Mouse (Mus musculus): ENCODE measurements around the gene Fgf6. TPM values are rescaled to one million over a fixed set of nuclear protein-coding genes. Genes with fewer than 3 reads are reported as not detected.

Fgf6 gene
- polyA plus RNA-seq, 1 experiment from 2014 or later, result 0.29 TPM

DNA sequence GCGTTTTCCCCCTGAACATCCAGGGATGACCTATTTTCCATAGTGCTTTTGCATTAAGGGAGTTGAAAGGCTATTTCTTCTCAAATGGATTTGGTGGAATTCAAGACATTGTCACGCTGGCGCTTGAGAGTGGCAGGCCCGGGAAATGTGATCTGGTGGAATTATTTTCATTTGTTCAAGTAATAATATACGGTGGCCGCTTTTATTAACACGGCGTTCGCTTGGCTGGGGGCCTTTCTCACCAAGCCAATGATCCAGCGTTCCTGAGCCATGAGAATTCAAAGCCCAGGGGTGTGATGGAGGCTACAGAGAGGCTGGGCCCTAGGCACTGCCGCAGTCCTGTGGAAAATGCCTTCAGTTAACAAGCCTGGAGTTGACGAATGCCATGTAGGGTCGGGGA lies 5.0 kb downstream of the Fgf6 start:
- 11% methylated on average over 13 of the region's 13 CpGs for WGBS
- no peak for ATAC-seq (ENCODE audit: insufficient number of reproducible peaks, insufficient read depth, low FRiP score, low TSS enrichment)
- Histone ChIP-seq H3K27ac (0 out of 2 replicates have a peak overlapping the region, but pooled peaks have one; percentile 3), H3K4me2 (replicated peaks) (peak overlapping the region; percentile 19), H3K9ac (no peak overlapping the region), H3K36me3 (no peaks in the 10 kb centered on the region), H3K4me1 (peaks cover 21% of the 10 kb centered on the region), H3K4me3 (no peak overlapping the region), H3K27me3 (no peaks in the 10 kb centered on the region), H3K9me3 (no peaks in the 10 kb centered on the region)

- Histone ChIP-seq H3K9me3 (no peaks in the 10 kb centered on the region), H3K36me3 (no peaks in the 10 kb centered on the region), H3K27me3 (no peaks in the 10 kb centered on the region), H3K4me1 (peaks cover 12% of the 10 kb centered on the region), H3K4me3 (no peak overlapping the region), H3K27ac (no peak overlapping the region), H3K4me2 (replicated peaks) (no peak overlapping the region), H3K9ac (no peak overlapping the region)
- WGBS, result 71% methylated on average over 7 of the region's 7 CpGs
- no peak for ATAC-seq (ENCODE audit: insufficient number of reproducible peaks, insufficient read depth, low FRiP score, low TSS enrichment)
Measured at GRCm38 (mm10) chr6:127024836-127025235, 9.4 kb downstream of the Fgf6 start.

- no peak overlapping the region for H3K4me3 ChIP-seq
- 31% methylated on average over 10 of the region's 10 CpGs for WGBS
- no peaks in the 10 kb centered on the region for H3K36me3 ChIP-seq
- no peaks in the 10 kb centered on the region for H3K9me3 ChIP-seq
- ATAC-seq (ENCODE audit: insufficient number of reproducible peaks, insufficient read depth, low FRiP score, low TSS enrichment), result no peak
- H3K4me2 ChIP-seq (replicated peaks), result peak overlapping the region; percentile 34; the same call in 1 of the 2 replicates
- no peak overlapping the region for H3K27ac ChIP-seq
- H3K27me3 ChIP-seq, result no peaks in the 10 kb centered on the region
- H3K9ac ChIP-seq, result no peak overlapping the region
- H3K4me1 ChIP-seq, result 0 out of 2 replicates have a peak, but pooled peaks cover 5% of the 10 kb centered on the region
Measured at GRCm38 (mm10) chr6:127034760-127035159, 19.4 kb downstream of the Fgf6 start.

GRCm38 (mm10) chr6:127044909-127045308 lies 29.5 kb downstream of the Fgf6 start:
- Histone ChIP-seq H3K4me2 (replicated peaks) (no peak overlapping the region), H3K9me3 (no peaks in the 10 kb centered on the region), H3K27ac (no peak overlapping the region), H3K36me3 (no peaks in the 10 kb centered on the region), H3K9ac (no peak overlapping the region), H3K27me3 (no peaks in the 10 kb centered on the region), H3K4me1 (peaks cover 3% of the 10 kb centered on the region; the same call in 1 of the 2 replicates), H3K4me3 (no peak overlapping the region)
- 60% methylated on average over 6 of the region's 6 CpGs for WGBS
- ATAC-seq (ENCODE audit: insufficient number of reproducible peaks, insufficient read depth, low FRiP score, low TSS enrichment), result no peak

- no peaks in the 10 kb centered on the region for H3K9me3 ChIP-seq
- no peak overlapping the region for H3K9ac ChIP-seq
- peak; percentile 88 for ATAC-seq (ENCODE audit: insufficient number of reproducible peaks, insufficient read depth, low FRiP score, low TSS enrichment)
- no peak overlapping the region for H3K4me3 ChIP-seq
- H3K36me3 ChIP-seq, result no peaks in the 10 kb centered on the region
- no peak overlapping the region for H3K4me2 ChIP-seq (replicated peaks)
- 15% methylated on average over 4 of the region's 4 CpGs for WGBS
- H3K4me1 ChIP-seq, result peaks cover 18% of the 10 kb centered on the region
- H3K27me3 ChIP-seq, result no peaks in the 10 kb centered on the region
- peak overlapping the region; percentile 85 for H3K27ac ChIP-seq
Measured at GRCm38 (mm10) chr6:127050847-127051246, 35.5 kb downstream of the Fgf6 start.

DNA sequence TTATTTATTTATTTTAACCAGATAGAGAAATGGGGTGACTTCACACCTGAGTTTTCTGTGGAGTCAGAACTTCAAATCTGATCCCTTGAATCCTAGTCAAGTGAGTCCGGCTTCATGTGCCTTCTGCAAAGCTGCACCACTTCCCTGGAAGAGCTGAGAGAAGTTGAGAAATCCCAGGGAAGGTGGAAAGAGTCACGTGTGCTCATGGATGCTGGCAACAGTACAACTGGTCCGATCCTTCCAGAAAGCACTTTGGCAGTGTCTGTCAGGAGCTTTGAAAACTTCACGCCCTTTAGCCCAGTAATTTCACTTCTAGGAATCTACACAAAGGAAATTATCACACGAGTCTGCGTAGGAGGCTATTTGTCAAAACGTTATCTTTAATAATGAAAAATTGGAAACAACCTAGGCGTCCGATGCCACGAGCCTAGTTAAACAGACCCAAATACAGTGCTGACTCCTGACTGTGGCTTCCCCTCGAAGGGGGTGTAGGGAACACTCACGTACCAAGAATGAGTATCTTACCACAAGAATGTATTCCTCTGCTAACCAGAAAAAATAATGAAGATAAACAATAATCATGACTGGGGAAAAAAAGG lies 41.7 kb downstream of the Fgf6 start:
- Histone ChIP-seq H3K36me3 (no peaks in the 10 kb centered on the region), H3K27ac (no peak overlapping the region), H3K4me1 (peaks cover 2% of the 10 kb centered on the region; the same call in 1 of the 2 replicates)

DNA sequence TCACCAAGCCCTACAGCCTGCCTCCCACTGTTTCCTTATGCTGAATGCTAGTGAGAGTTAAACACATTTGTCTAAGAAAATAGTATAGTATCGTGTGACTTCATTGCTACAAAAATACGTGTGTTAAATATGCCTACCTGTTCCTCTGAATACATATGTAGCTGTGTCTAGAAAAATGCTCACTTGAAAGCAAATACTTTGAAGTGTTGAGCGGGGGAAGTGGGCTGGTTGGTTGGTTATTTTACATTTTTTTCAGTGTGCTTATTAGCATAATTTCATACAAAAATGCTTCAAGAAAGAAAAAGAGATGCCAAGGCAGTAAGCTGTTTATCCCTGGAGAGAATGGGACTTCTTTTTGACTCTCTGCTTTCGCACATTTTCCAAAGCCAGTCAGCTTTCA lies 44.6 kb downstream of the Fgf6 start:
- Histone ChIP-seq H3K4me3 (no peak overlapping the region), H3K9me3 (no peaks in the 10 kb centered on the region), H3K27me3 (no peaks in the 10 kb centered on the region), H3K4me1 (peaks cover 6% of the 10 kb centered on the region; the same call in 1 of the 2 replicates), H3K27ac (no peak overlapping the region), H3K36me3 (no peaks in the 10 kb centered on the region), H3K9ac (no peak overlapping the region), H3K4me2 (replicated peaks) (no peak overlapping the region)
- no peak for ATAC-seq (ENCODE audit: insufficient number of reproducible peaks, insufficient read depth, low FRiP score, low TSS enrichment)
- 75% methylated on average over 4 of the region's 4 CpGs for WGBS

More for the DNA sequence above, 41.7 kb downstream of the Fgf6 start:
- Histone ChIP-seq H3K4me3 (no peak overlapping the region), H3K9ac (no peak overlapping the region), H3K4me2 (replicated peaks) (no peak overlapping the region), H3K27me3 (no peaks in the 10 kb centered on the region), H3K9me3 (no peaks in the 10 kb centered on the region)
- no peak for ATAC-seq (ENCODE audit: insufficient number of reproducible peaks, insufficient read depth, low FRiP score, low TSS enrichment)
- 78% methylated on average over 12 of the region's 12 CpGs for WGBS

- Histone ChIP-seq H3K4me1 (peaks cover 6% of the 10 kb centered on the region; the same call in 1 of the 2 replicates), H3K27me3 (0 out of 2 replicates have a peak, but pooled peaks cover 5% of the 10 kb centered on the region), H3K9me3 (no peaks in the 10 kb centered on the region), H3K4me2 (replicated peaks) (no peak overlapping the region), H3K36me3 (no peaks in the 10 kb centered on the region), H3K9ac (no peak overlapping the region), H3K27ac (no peak overlapping the region), H3K4me3 (no peak overlapping the region)
- ATAC-seq (ENCODE audit: insufficient number of reproducible peaks, insufficient read depth, low FRiP score, low TSS enrichment), result no peak
- 82% methylated on average over 3 of the region's 3 CpGs for WGBS
Measured at GRCm38 (mm10) chr6:127063915-127064314, 48.5 kb downstream of the Fgf6 start.

DNA sequence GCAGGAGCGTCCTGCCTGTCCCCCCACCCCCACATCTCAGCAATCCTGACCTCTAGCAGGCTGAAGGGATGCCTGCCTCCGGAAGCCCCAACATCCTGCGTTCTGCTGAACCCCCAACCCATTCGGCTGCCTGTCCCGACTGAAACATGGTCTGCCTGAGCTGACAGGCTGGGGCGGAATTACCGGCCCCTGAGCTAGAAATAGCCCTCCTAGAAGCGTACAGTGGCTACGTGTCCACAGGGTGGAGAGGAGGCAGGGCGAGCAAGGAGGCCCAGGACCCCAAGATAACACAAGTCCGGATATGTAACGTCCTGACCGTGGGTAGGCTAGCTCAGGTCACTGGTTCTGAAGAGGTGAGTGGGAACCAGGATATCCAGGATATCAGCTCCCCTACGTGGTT lies 49.4 kb downstream of the Fgf6 start:
- Histone ChIP-seq H3K4me2 (replicated peaks) (peak overlapping the region; percentile 39), H3K4me1 (peaks cover 6% of the 10 kb centered on the region; the same call in 1 of the 2 replicates), H3K27ac (no peak overlapping the region), H3K9me3 (no peaks in the 10 kb centered on the region), H3K36me3 (no peaks in the 10 kb centered on the region), H3K4me3 (peak overlapping the region; percentile 5; the same call in 1 of the 2 replicates), H3K9ac (no peak overlapping the region; the same call in 1 of the 2 replicates), H3K27me3 (0 out of 2 replicates have a peak, but pooled peaks cover 5% of the 10 kb centered on the region)
- ATAC-seq (ENCODE audit: insufficient number of reproducible peaks, insufficient read depth, low FRiP score, low TSS enrichment), result 0 out of 2 replicates have a peak, but pooled peaks have one; percentile 35
- 4% methylated on average over 14 of the region's 14 CpGs for WGBS

GRCm38 (mm10) chr6:127072817-127073216 lies 57.4 kb downstream of the Fgf6 start, which contains the start of gene Fgf23:
TSS of gene Fgf23 (plus strand) at chr6:127072902.
- peaks cover 10% of the 10 kb centered on the region for H3K4me1 ChIP-seq
- H3K27ac ChIP-seq, result no peak within 1 kb of the TSS
- ATAC-seq (ENCODE audit: insufficient number of reproducible peaks, insufficient read depth, low FRiP score, low TSS enrichment), result peak; percentile 96
- H3K27me3 ChIP-seq, result peaks cover 4% of the 10 kb centered on the region; the same call in 1 of the 2 replicates
- H3K4me2 ChIP-seq (replicated peaks), result peak within 1 kb of the TSS; percentile 27
- WGBS, result 8% methylated on average over 5 of the region's 5 CpGs
- no peak within 1 kb of the TSS for H3K9ac ChIP-seq
- no peak within 1 kb of the TSS for H3K4me3 ChIP-seq
- H3K9me3 ChIP-seq, result no peaks in the 10 kb centered on the region
- no peaks in the 10 kb centered on the region for H3K36me3 ChIP-seq
